In the genomic region with DNA sequence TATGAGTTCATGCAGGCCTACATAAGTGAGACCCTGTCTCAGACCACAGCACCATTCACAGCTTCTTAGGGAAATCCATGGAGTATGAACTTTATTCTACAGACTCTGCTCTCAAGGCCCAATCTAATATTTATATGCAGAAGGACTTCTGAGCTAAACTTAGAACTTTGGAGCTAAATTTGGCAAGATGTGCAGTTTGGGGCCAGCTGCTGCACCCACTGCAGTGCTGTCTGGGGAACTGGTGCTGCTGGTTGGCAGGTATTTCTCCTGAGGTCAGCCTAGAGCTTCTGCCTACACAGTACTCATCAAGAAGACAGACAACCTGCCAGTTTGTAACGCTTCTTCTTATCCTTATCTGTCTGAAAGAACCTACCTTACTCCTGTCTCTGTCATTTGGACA, we compare ENCODE assay signal across 11 mouse cellular contexts. TPM values are rescaled to one million over a fixed set of nuclear protein-coding genes. Genes with fewer than 3 reads are reported as not detected.
A peak's percentile ranks its signal among the peaks of the same experiment; 100 is the strongest.
DNase-seq lines count a peak whose midpoint lies in the region; TF ChIP-seq lines count a peak whose summit lies in the region.
"Had no signal": no experiment of that assay in that cellular context is flagged by ENCODE, and none has a peak within 500 bp of the region (broad histone marks: within the 10 kb centered on the region; RNA-seq: fewer than 3 reads in every experiment).

No protein-coding gene starts in this region.

- WGBS in embryonic facial prominence, embryonic 10.5 days, result 84% methylated on average over 1 of the region's 1 CpGs

- H3K9me3 ChIP-seq in embryonic facial prominence, embryonic 10.5 days, result no peaks in the 10 kb centered on the region
- H3K9me3 ChIP-seq: liver, embryonic 15.5 days had no signal

- TF ChIP-seq CTCF in layer of hippocampus, adult 2 months (conservative IDR thresholded peaks at IDR 0.05), result no peak
- no peak for TF ChIP-seq CTCF in bone marrow macrophage, adult 2 months (IDR thresholded peaks at IDR 0.05; ENCODE audit: low read depth, low read length)

- H3K4me1 ChIP-seq in bone marrow macrophage, adult 2 months (ENCODE audit: control insufficient read depth, insufficient read depth, low read length), result peaks cover 32% of the 10 kb centered on the region
- H3K4me1 ChIP-seq in embryonic facial prominence, embryonic 10.5 days, result peaks cover 38% of the 10 kb centered on the region

- no peak for DNase-seq in layer of hippocampus, adult 2 months (ENCODE audit: low spot score in 2 of 2)
- DNase-seq in layer of hippocampus, postnatal 14 days (ENCODE audit: low spot score in 2 of 2), result no peak
- no peak for DNase-seq in embryonic facial prominence, embryonic 10.5 days (ENCODE audit: low spot score)
- DNase-seq in heart, postnatal 10 days, result peak; percentile 45 to 50
- DNase-seq in natural killer cell, adult 2 months (ENCODE audit: low spot score in 2 of 2), result no peak
- no peak for DNase-seq in cerebellum, adult 11-12 months
- no peak for DNase-seq in embryo, embryonic 11 days
- DNase-seq: thymus, postnatal 4 days had no signal

- peak overlapping the region; percentile 43; the same call in 1 of the 2 replicates for H3K27ac ChIP-seq in layer of hippocampus, adult 2 months
- peak overlapping the region; percentile 58 for H3K27ac ChIP-seq in bone marrow macrophage, adult 2 months (ENCODE audit: insufficient read depth, low read depth, low read length)
- H3K27ac ChIP-seq in embryonic facial prominence, embryonic 10.5 days (replicated peaks), result 0 out of 2 replicates have a peak overlapping the region, but pooled peaks have one; percentile 66
- H3K27ac ChIP-seq: liver, embryonic 15.5 days had no signal

- no peaks in the 10 kb centered on the region for H3K27me3 ChIP-seq in embryonic facial prominence, embryonic 10.5 days (replicated peaks; ENCODE audit: low read depth, poor library complexity, severe bottlenecking)
- H3K27me3 ChIP-seq: liver, embryonic 15.5 days had no signal

- TF ChIP-seq POLR2A in bone marrow macrophage, adult 2 months (IDR thresholded peaks at IDR 0.05; ENCODE audit: borderline replicate concordance, low read depth, low read length), result no peak

- intact Hi-C loops in heart, postnatal 10 days (cut with DNase I), result no loop called here

- no peak overlapping the region for H3K4me3 ChIP-seq in layer of hippocampus, adult 2 months
- no peak overlapping the region for H3K4me3 ChIP-seq in bone marrow macrophage, adult 2 months (ENCODE audit: insufficient read depth, low read length)
- no peak overlapping the region for H3K4me3 ChIP-seq in embryonic facial prominence, embryonic 10.5 days
- H3K4me3 ChIP-seq: liver, embryonic 15.5 days had no signal

- peaks cover 15% of the 10 kb centered on the region; the same call in 1 of the 2 replicates for H3K36me3 ChIP-seq in embryonic facial prominence, embryonic 10.5 days (replicated peaks)

RNA-seq across cellular contexts. Expression of a gene that starts 47.0 kb away (rescaled TPM):
- 100 to 1,000 TPM; 153 to 170 TPM for total RNA-seq in layer of hippocampus, adult 2 months (2021)
- total RNA-seq in layer of hippocampus, postnatal 14 days (2021), result 100 to 1,000 TPM; 161 to 186 TPM
- polyA plus RNA-seq in bone marrow macrophage, adult 2 months (2012; ENCODE audit: insufficient read depth, insufficient read length, missing spikeins), result 134 and 144 TPM in 2 replicates
- polyA plus RNA-seq in embryonic facial prominence, embryonic 10.5 days (2016; fragmentation: Nextera tagmentation; extraction: Ambion mirVana), result 33.9 and 41.9 TPM in 2 replicates
- total RNA-seq in heart, postnatal 10 days (2021), result 100 to 1,000 TPM; 112 to 120 TPM

RNA-seq across cellular contexts. Expression of a gene that starts 56.9 kb away (rescaled TPM):
- total RNA-seq in layer of hippocampus, adult 2 months (2021), result not detected
- not detected for total RNA-seq in layer of hippocampus, postnatal 14 days (2021)
- polyA plus RNA-seq in bone marrow macrophage, adult 2 months (2012; ENCODE audit: insufficient read depth, insufficient read length, missing spikeins), result not detected in 2 replicates
- 0.09 and 0.10 TPM in 2 replicates for polyA plus RNA-seq in embryonic facial prominence, embryonic 10.5 days (2016; fragmentation: Nextera tagmentation; extraction: Ambion mirVana)
- total RNA-seq in heart, postnatal 10 days (2021), result not detected
- polyA plus RNA-seq: midbrain, embryonic 16.5 days had no signal

Comparison
In these comparisons a context has a peak if more than half of its experiments do, and no peak if none do; other contexts are left out.
1. DNase-seq: peak in heart, postnatal 10 days (2 of 2); none in layer of hippocampus, adult 2 months (0 of 2), layer of hippocampus, postnatal 14 days (0 of 2), embryonic facial prominence, embryonic 10.5 days (single experiment), natural killer cell, adult 2 months (0 of 2), cerebellum, adult 11-12 months (single experiment) and embryo, embryonic 11 days (single experiment).
2. Peak in every context shown above with its lines, with median percentiles within 50 percentile points of each other: H3K27ac ChIP-seq.